Mouse (Mus musculus) kidney, embryonic 14.5 days (tissue): Measurements from ENCODE around the gene Ddias. TPM values are rescaled to one million over a fixed set of nuclear protein-coding genes. Genes with fewer than 3 reads are reported as not detected.

Experiments
- ATAC-seq: fragments of 200-750 bp; cut with Nextera tagmentation; 2 replicates; pipeline ENCODE4 v1.8.0; 2017; ENCODE audit warnings: moderate number of reproducible peaks, mild to moderate bottlenecking, moderate TSS enrichment, moderate library complexity; ENCODE audit not compliant: low FRiP score, low TSS enrichment
- H3K27ac ChIP-seq: fragments of 300-500 bp; sonication (generic); 2 replicates; pipeline ENCODE4 v1.5.1; 2014; ENCODE audit warnings: low read depth, mild to moderate bottlenecking, low read length, moderate library complexity, mixed read lengths
- H3K27me3 ChIP-seq: fragments of 300-500 bp; sonication (generic); 2 replicates; pipeline ENCODE4 v1.6.1; 2014; ENCODE audit warnings: mild to moderate bottlenecking, low read length; ENCODE audit not compliant: control insufficient read depth, insufficient read depth
- H3K36me3 ChIP-seq: fragments of 300-500 bp; sonication (generic); 2 replicates; pipeline ENCODE4 v1.6.1; 2014; ENCODE audit warnings: low read length, mixed read lengths; ENCODE audit not compliant: control insufficient read depth, insufficient read depth
- H3K4me1 ChIP-seq: fragments of 300-500 bp; sonication (generic); 2 replicates; pipeline ENCODE4 v1.6.1; 2014; ENCODE audit warnings: low read length, mixed read lengths; ENCODE audit not compliant: control insufficient read depth, insufficient read depth
- H3K4me2 ChIP-seq: fragments of 300-500 bp; sonication (generic); replicated peaks from 2 replicates; pipeline ENCODE4 v1.6.1; 2014; ENCODE audit warnings: low read depth, mild to moderate bottlenecking, low read length
- H3K4me3 ChIP-seq: fragments of 300-500 bp; sonication (generic); 2 replicates; pipeline ENCODE4 v1.5.1; 2014; ENCODE audit warnings: mild to moderate bottlenecking, low read length
- H3K9ac ChIP-seq: fragments of 300-500 bp; sonication (generic); 2 replicates; pipeline ENCODE4 v1.6.1; 2014; ENCODE audit warnings: low read depth, mild to moderate bottlenecking, low read length, moderate library complexity
- H3K9me3 ChIP-seq: fragments of 300-500 bp; sonication (generic); 2 replicates; pipeline ENCODE4 v1.6.1; 2016; ENCODE audit warnings: low read length; ENCODE audit not compliant: control insufficient read depth
- WGBS: fragments of 180-500 bp; shearing (Covaris S2); extraction: QIAGEN DNeasy Blood & Tissue Kit; methylation state at CpG from one replicate; pipeline ENCODE4 v1.1.7; 2014; 5-methylcytosine and 5-hydroxymethylcytosine counted together
- polyA plus RNA-seq: library from polyadenylated mRNA; unstranded; fragments of >200 nt; fragmentation: Nextera tagmentation; extraction: Ambion mirVana; gene quantifications from 2 replicates; pipeline ENCODE4 v1.2.1, GENCODE M21; 2014

Gene Ddias
- polyA plus RNA-seq, 1 experiment from 2014 or later, result 17.6 TPM

- no peaks in the 10 kb centered on the region for H3K9me3 ChIP-seq
- H3K4me3 ChIP-seq, result peak overlapping the region; percentile 60; the same call in 1 of the 2 replicates
- H3K36me3 ChIP-seq, result no peaks in the 10 kb centered on the region; the same call in 1 of the 2 replicates
- H3K27ac ChIP-seq, result no peak overlapping the region; the same call in 1 of the 2 replicates
- no peak for ATAC-seq
- WGBS, result 17% methylated on average over 3 of the region's 3 CpGs
- H3K9ac ChIP-seq, result peak overlapping the region; percentile 75
- peak overlapping the region; percentile 65 for H3K4me2 ChIP-seq
- H3K4me1 ChIP-seq, result peaks cover 13% of the 10 kb centered on the region; the same call in 1 of the 2 replicates
- no peaks in the 10 kb centered on the region for H3K27me3 ChIP-seq
Observed at GRCm38 (mm10) chr7:92876066-92876465, 2.0 kb upstream of the Ddias start.

GRCm38 (mm10) chr7:92874761-92875408 lies 838 bp upstream of the Ddias start:
- Histone ChIP-seq H3K4me2 (peak overlapping the region; percentile 65), H3K9me3 (no peaks in the 10 kb centered on the region), H3K36me3 (no peaks in the 10 kb centered on the region; the same call in 1 of the 2 replicates), H3K4me3 (peak overlapping the region; percentile 60), H3K4me1 (peaks cover 13% of the 10 kb centered on the region; the same call in 1 of the 2 replicates), H3K27ac (peak overlapping the region; percentile 97), H3K27me3 (no peaks in the 10 kb centered on the region), H3K9ac (peak overlapping the region; percentile 75)
- ATAC-seq, result peak; percentile 90
- WGBS, result under 1% methylated on average over 29 of the region's 29 CpGs

DNA sequence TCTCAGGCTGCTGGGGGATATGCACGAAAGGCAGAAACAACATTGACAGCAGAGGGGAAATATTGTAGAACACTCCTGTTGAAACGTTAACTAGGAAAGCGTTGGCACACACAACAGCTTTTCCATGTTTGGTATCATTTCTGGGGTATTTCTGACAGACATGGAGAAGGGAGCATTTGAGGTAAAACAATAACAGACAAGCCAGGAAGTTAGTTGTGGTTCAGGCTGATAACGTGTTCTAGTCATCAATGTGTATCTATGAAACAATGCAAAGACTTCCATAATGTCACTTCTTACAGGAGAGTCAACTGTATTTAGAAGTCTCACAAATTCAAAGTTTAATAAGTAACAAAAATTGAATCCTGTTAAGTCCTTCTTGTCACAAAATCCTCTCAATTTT lies 2.5 kb downstream of the Ddias start:
- H3K4me2 ChIP-seq, result no peak overlapping the region
- no peaks in the 10 kb centered on the region for H3K27me3 ChIP-seq
- no peak overlapping the region for H3K9ac ChIP-seq
- peaks cover 2% of the 10 kb centered on the region; the same call in 1 of the 2 replicates for H3K36me3 ChIP-seq
- WGBS, result 90% methylated on average over 4 of the region's 4 CpGs
- H3K4me3 ChIP-seq, result no peak overlapping the region
- H3K27ac ChIP-seq, result no peak overlapping the region
- H3K9me3 ChIP-seq, result no peaks in the 10 kb centered on the region
- ATAC-seq, result no peak
- H3K4me1 ChIP-seq, result peaks cover 11% of the 10 kb centered on the region; the same call in 1 of the 2 replicates

DNA sequence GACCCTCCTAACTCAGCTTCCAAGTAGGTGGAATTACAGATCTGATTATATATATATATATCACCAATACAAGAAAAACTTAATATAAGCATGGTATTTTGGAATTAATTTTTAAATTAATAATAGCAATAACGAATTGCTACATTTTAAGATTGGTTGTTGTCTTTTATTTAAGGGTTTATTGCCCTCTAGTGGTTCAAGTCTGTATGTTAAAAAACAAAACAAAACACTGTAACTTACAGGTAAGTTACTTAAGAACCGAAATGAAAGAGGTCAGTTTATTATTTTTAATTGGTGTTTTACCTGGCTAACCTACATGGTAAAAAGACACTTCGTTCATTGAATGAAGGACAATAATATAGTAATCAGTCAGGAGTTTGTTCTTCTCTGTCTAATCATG lies 3.9 kb downstream of the Ddias start:
- Histone ChIP-seq H3K27ac (no peak overlapping the region), H3K36me3 (peaks cover 7% of the 10 kb centered on the region), H3K9ac (no peak overlapping the region), H3K4me3 (no peak overlapping the region), H3K4me1 (peaks cover 5% of the 10 kb centered on the region; the same call in 1 of the 2 replicates), H3K4me2 (no peak overlapping the region), H3K27me3 (no peaks in the 10 kb centered on the region), H3K9me3 (no peaks in the 10 kb centered on the region)
- no peak for ATAC-seq
- 74% methylated on average over 3 of the region's 3 CpGs for WGBS

GRCm38 (mm10) chr7:92866526-92866925 lies 7.5 kb downstream of the Ddias start:
- Histone ChIP-seq H3K4me1 (no peaks in the 10 kb centered on the region), H3K4me2 (no peak overlapping the region), H3K27me3 (no peaks in the 10 kb centered on the region), H3K9ac (no peak overlapping the region), H3K4me3 (no peak overlapping the region), H3K27ac (no peak overlapping the region), H3K9me3 (no peaks in the 10 kb centered on the region), H3K36me3 (peaks cover 13% of the 10 kb centered on the region)
- ATAC-seq, result no peak
- WGBS, result 42% methylated on average over 2 of the region's 2 CpGs

- Histone ChIP-seq H3K9ac (no peak overlapping the region), H3K4me3 (no peak overlapping the region), H3K27me3 (no peaks in the 10 kb centered on the region), H3K4me1 (no peaks in the 10 kb centered on the region), H3K36me3 (no peaks in the 10 kb centered on the region), H3K4me2 (no peak overlapping the region), H3K9me3 (no peaks in the 10 kb centered on the region), H3K27ac (no peak overlapping the region)
- WGBS, result 74% methylated on average over 3 of the region's 3 CpGs
- ATAC-seq, result no peak
Observed at GRCm38 (mm10) chr7:92848246-92848645, 25.8 kb downstream of the Ddias start.

DNA sequence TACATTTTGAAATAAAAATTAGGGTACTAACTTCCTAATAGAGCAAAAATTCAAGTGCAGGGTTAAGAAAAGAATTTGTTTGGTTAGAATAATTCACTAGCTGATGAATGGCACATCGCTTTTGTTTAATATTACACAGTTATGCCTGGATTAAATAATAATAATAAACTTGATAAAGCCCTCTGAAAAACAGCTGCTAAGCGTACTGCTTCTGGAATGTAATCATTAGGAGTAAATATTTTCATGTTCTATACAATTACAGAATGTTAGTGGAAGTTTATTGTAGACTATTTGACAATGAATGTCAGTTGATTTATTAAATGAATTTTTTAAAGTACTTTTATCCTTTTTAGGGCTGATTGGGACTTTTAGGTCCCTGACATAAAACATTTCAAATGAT lies 31.8 kb downstream of the Ddias start:
- no peak for ATAC-seq
- WGBS, result 88% methylated on average over 2 of the region's 2 CpGs

GRCm38 (mm10) chr7:92837907-92838306 lies 36.1 kb downstream of the Ddias start:
- no peaks in the 10 kb centered on the region for H3K27me3 ChIP-seq
- H3K9ac ChIP-seq, result no peak overlapping the region
- 51% methylated on average over 3 of the region's 3 CpGs for WGBS
- H3K4me1 ChIP-seq, result no peaks in the 10 kb centered on the region
- H3K36me3 ChIP-seq, result no peaks in the 10 kb centered on the region
- no peak overlapping the region for H3K27ac ChIP-seq
- H3K4me3 ChIP-seq, result no peak overlapping the region
- no peaks in the 10 kb centered on the region for H3K9me3 ChIP-seq
- H3K4me2 ChIP-seq, result no peak overlapping the region
- no peak for ATAC-seq

More for the DNA sequence above, 31.8 kb downstream of the Ddias start:
- no peaks in the 10 kb centered on the region for H3K27me3 ChIP-seq
- H3K9me3 ChIP-seq, result no peaks in the 10 kb centered on the region
- H3K36me3 ChIP-seq, result no peaks in the 10 kb centered on the region
- H3K4me2 ChIP-seq, result no peak overlapping the region
- H3K4me1 ChIP-seq, result no peaks in the 10 kb centered on the region
- no peak overlapping the region for H3K4me3 ChIP-seq
- H3K27ac ChIP-seq, result no peak overlapping the region
- no peak overlapping the region for H3K9ac ChIP-seq

- H3K27ac ChIP-seq, result no peak overlapping the region
- no peaks in the 10 kb centered on the region for H3K4me1 ChIP-seq
- H3K27me3 ChIP-seq, result no peaks in the 10 kb centered on the region
- no peaks in the 10 kb centered on the region for H3K36me3 ChIP-seq
- ATAC-seq, result no peak
- no peak overlapping the region for H3K9ac ChIP-seq
- H3K4me3 ChIP-seq, result no peak overlapping the region
- 75% methylated on average over 11 of the region's 11 CpGs for WGBS
- no peak overlapping the region for H3K4me2 ChIP-seq
- H3K9me3 ChIP-seq, result no peaks in the 10 kb centered on the region
Observed at GRCm38 (mm10) chr7:92837226-92837625, 36.8 kb downstream of the Ddias start.
